Mouse (Mus musculus) bone marrow macrophage, adult 2 months (primary cell): ENCODE data around the gene Gm5617.

Source experiments
- CTCF ChIP-seq: IDR thresholded peaks from 2 replicates; pipeline ENCODE4 v1.5.1; 2012; ENCODE audit warnings: low read depth, mild to moderate bottlenecking, low read length, moderate library complexity
- POLR2A ChIP-seq: IDR thresholded peaks from 2 replicates; pipeline ENCODE4 v1.6.1; 2012; ENCODE audit warnings: mild to moderate bottlenecking, low read depth, low read length, borderline replicate concordance

- TF ChIP-seq POLR2A (no peak), CTCF (no peak)
Observed at GRCm38 (mm10) chr9:48460720-48461119, 34.5 kb upstream of the Gm5617 start.
